Mouse (Mus musculus): ENCODE results near the gene Gramd1b.

The Gramd1b gene

DNA sequence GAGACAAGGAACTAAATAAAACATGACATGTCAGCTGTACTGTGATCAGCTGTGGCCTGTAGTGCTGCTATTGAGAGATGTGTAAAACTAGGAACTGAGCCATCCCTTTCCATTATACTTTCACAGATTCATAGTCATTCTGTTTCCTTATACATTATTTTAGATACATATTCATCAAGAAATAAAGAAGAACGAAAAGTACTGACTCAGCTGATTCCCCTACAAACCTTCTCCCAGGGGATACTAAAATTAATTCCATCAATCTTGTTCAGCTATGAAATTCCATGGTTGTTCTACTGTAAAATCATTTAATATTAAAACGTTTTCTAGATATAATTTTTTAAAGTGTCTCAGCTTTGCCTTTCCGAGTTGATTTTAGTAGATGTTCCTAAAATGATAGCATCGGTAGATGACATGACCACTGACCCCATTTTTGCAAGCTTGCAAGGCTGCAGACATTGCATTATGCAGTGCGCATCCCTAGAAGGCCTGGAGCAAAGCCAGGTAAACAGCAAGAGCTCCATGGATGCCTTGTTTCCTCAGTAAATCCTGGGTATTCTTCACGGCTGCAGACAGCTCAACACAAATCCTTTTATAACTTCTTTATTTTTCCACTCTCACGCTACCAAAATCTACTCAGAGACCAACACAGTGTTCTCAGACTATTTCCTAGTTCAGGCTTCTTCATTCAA, 285.1 kb downstream of the Gramd1b start:
- DNase-seq = no peak

GRCm38 (mm10) chr9:40245466-40245865, 285.7 kb downstream of the Gramd1b start:
- no peak for DNase-seq

All from cerebellum, adult 9-10 months (tissue).